Mouse (Mus musculus) monocyte, adult 5-6 weeks (primary cell): ENCODE results near the gene Ergic3. TPM values are rescaled to one million over a fixed set of nuclear protein-coding genes. Genes with fewer than 3 reads are reported as not detected.

Experiments
- ATAC-seq: fragments of 153-309, 156-312 bp; replicated peaks from 2 replicates; pipeline ENCODE4 v1.8.0; 2017; ENCODE audit warnings: mild to moderate bottlenecking; ENCODE audit not compliant: low TSS enrichment, insufficient number of reproducible peaks, severe bottlenecking, poor library complexity, low FRiP score
- total RNA-seq: library from RNA; stranded (forward); fragments of 200-1000, 200-491, 200-594 nt; gene quantifications from 3 replicates; pipeline ENCODE4 v1.2.3, GENCODE M21; 2017

Gene Ergic3
- total RNA-seq: 57.6 to 77.8 TPM (median 66.2 TPM) in 3 replicates

- ATAC-seq: peak; percentile 99
Measured at GRCm38 (mm10) chr2:156007888-156008532, at the start of gene Ergic3, which contains the start of gene 6430550D23Rik. Ergic3 (plus strand) TSS chr2:156008045. 6430550D23Rik (minus strand) TSS chr2:156007977.

GRCm38 (mm10) chr2:155959981-155960380, 47.9 kb upstream of the Ergic3 start:
- no peak for ATAC-seq

- no peak for ATAC-seq
Measured at GRCm38 (mm10) chr2:155961862-155962261, 46.0 kb upstream of the Ergic3 start.

GRCm38 (mm10) chr2:155962991-155963390, 44.9 kb upstream of the Ergic3 start:
- ATAC-seq: no peak

GRCm38 (mm10) chr2:155973348-155973747, 34.5 kb upstream of the Ergic3 start:
- no peak for ATAC-seq

GRCm38 (mm10) chr2:155974087-155974731, 33.6 kb upstream of the Ergic3 start:
- ATAC-seq: no peak

- peak; percentile 92 for ATAC-seq
Measured at GRCm38 (mm10) chr2:155979328-155979991, 28.4 kb upstream of the Ergic3 start.

GRCm38 (mm10) chr2:155985776-155986175, 22.1 kb upstream of the Ergic3 start:
- ATAC-seq: no peak

GRCm38 (mm10) chr2:155987131-155987530, 20.7 kb upstream of the Ergic3 start:
- no peak for ATAC-seq

GRCm38 (mm10) chr2:155989085-155989484, 18.8 kb upstream of the Ergic3 start:
- no peak for ATAC-seq

- no peak for ATAC-seq
Measured at GRCm38 (mm10) chr2:155991151-155991550, 16.7 kb upstream of the Ergic3 start.

- no peak for ATAC-seq
Measured at GRCm38 (mm10) chr2:155991863-155992321, 16.0 kb upstream of the Ergic3 start.

GRCm38 (mm10) chr2:156005393-156005792, 2.5 kb upstream of the Ergic3 start:
- no peak for ATAC-seq

- ATAC-seq: no peak
Measured at GRCm38 (mm10) chr2:156018106-156018505, 10.3 kb downstream of the Ergic3 start.

- ATAC-seq: no peak
Measured at GRCm38 (mm10) chr2:156021219-156021618, 13.4 kb downstream of the Ergic3 start.

GRCm38 (mm10) chr2:156021765-156022164, 13.9 kb downstream of the Ergic3 start:
- ATAC-seq: no peak

- ATAC-seq: no peak
Measured at GRCm38 (mm10) chr2:156025482-156025881, 17.6 kb downstream of the Ergic3 start.

GRCm38 (mm10) chr2:156039390-156039789, 31.5 kb downstream of the Ergic3 start:
- no peak for ATAC-seq

GRCm38 (mm10) chr2:156042903-156043302, 35.1 kb downstream of the Ergic3 start:
- no peak for ATAC-seq

GRCm38 (mm10) chr2:156047929-156048328, 40.1 kb downstream of the Ergic3 start:
- ATAC-seq: no peak
